Mouse (Mus musculus) ZHBTc4 (cell line): Measurements from ENCODE around the gene Med31.
"Not testable (repeated sequence)": the region's sequence is repeated elsewhere in the genome, so short reads cannot be mapped to it uniquely, and the experiment has no call there.

Experiments used
- DNase-seq: peaks from one replicate; pipeline ENCODE4 v3.0.0-alpha.2; 2011; ENCODE audit warnings: low read depth, low spot score

Gene Med31

GRCm38 (mm10) chr11:72203440-72203839 lies 12.0 kb downstream of the Med31 start:
- no peak for DNase-seq

GRCm38 (mm10) chr11:72196506-72196905 lies 18.9 kb downstream of the Med31 start:
- DNase-seq, result no peak

- no peak for DNase-seq
Observed at GRCm38 (mm10) chr11:72194259-72194658, 21.1 kb downstream of the Med31 start.

- DNase-seq, result no peak
Observed at GRCm38 (mm10) chr11:72190857-72191256, 24.5 kb downstream of the Med31 start.

GRCm38 (mm10) chr11:72184252-72184651 lies 31.1 kb downstream of the Med31 start:
- DNase-seq, result no peak

- no peak for DNase-seq
Observed at GRCm38 (mm10) chr11:72181136-72181535, 34.3 kb downstream of the Med31 start.

GRCm38 (mm10) chr11:72180556-72180955 lies 34.8 kb downstream of the Med31 start:
- no peak for DNase-seq

- DNase-seq, result peak; percentile 77
Observed at GRCm38 (mm10) chr11:72176553-72176952, 38.8 kb downstream of the Med31 start.

GRCm38 (mm10) chr11:72175966-72176365 lies 39.4 kb downstream of the Med31 start:
- no peak for DNase-seq

GRCm38 (mm10) chr11:72174721-72175120 lies 40.7 kb downstream of the Med31 start:
- no peak for DNase-seq

GRCm38 (mm10) chr11:72173506-72173905 lies 41.9 kb downstream of the Med31 start:
- no peak for DNase-seq

- DNase-seq, result not testable (repeated sequence)
Observed at GRCm38 (mm10) chr11:72171906-72172305, 43.5 kb downstream of the Med31 start.

GRCm38 (mm10) chr11:72169871-72170270 lies 45.5 kb downstream of the Med31 start:
- DNase-seq, result no peak

GRCm38 (mm10) chr11:72163198-72163597 lies 52.2 kb downstream of the Med31 start:
- no peak for DNase-seq
